Mouse (Mus musculus) natural killer cell, adult 2 months (primary cell): ENCODE results near the gene Top3a.

ENCODE experiments used
- DNase-seq, 2 experiments: peaks; one replicate each; pipeline ENCODE4 v3.0.0; 2022; ENCODE audit warnings: low spot score in 2 of 2

Gene Top3a

GRCm38 (mm10) chr11:60774841-60775240 is 2.3 kb downstream of the Top3a start:
- no peak for DNase-seq

- no peak for DNase-seq
Observed at GRCm38 (mm10) chr11:60774158-60774689, 2.9 kb downstream of the Top3a start.

- DNase-seq, result no peak
Observed at GRCm38 (mm10) chr11:60772161-60772560, 5.0 kb downstream of the Top3a start.

GRCm38 (mm10) chr11:60770776-60771175 is 6.4 kb downstream of the Top3a start:
- no peak for DNase-seq

GRCm38 (mm10) chr11:60769322-60769721 is 7.8 kb downstream of the Top3a start:
- DNase-seq, result no peak

GRCm38 (mm10) chr11:60766969-60767368 is 10.2 kb downstream of the Top3a start:
- DNase-seq, result no peak

- DNase-seq, result no peak
Observed at GRCm38 (mm10) chr11:60761681-60762080, 15.5 kb downstream of the Top3a start.

GRCm38 (mm10) chr11:60755570-60755969 is 21.6 kb downstream of the Top3a start:
- DNase-seq, result no peak

GRCm38 (mm10) chr11:60740321-60740720 is 36.8 kb downstream of the Top3a start:
- no peak for DNase-seq

GRCm38 (mm10) chr11:60737450-60737849 is 39.7 kb downstream of the Top3a start:
- DNase-seq, result no peak

GRCm38 (mm10) chr11:60736491-60736890 is 40.7 kb downstream of the Top3a start:
- DNase-seq, result no peak

- no peak for DNase-seq
Observed at GRCm38 (mm10) chr11:60735191-60735590, 42.0 kb downstream of the Top3a start.

- DNase-seq, result no peak
Observed at GRCm38 (mm10) chr11:60734206-60734605, 43.0 kb downstream of the Top3a start.

- no peak for DNase-seq
Observed at GRCm38 (mm10) chr11:60731251-60731650, 45.9 kb downstream of the Top3a start.

GRCm38 (mm10) chr11:60730169-60730568 is 47.0 kb downstream of the Top3a start:
- no peak for DNase-seq

GRCm38 (mm10) chr11:60729217-60729641 is 47.9 kb downstream of the Top3a start:
- DNase-seq, result no peak

- peak; percentile 88 to 91 for DNase-seq
Observed at GRCm38 (mm10) chr11:60728260-60728761, 48.9 kb downstream of the Top3a start, which contains the start of gene Mief2. TSS of gene Mief2 (plus strand) at chr11:60728398.

GRCm38 (mm10) chr11:60727392-60728140 is 49.6 kb downstream of the Top3a start:
- DNase-seq, result peak in 1 of 2 experiments; percentile 67

GRCm38 (mm10) chr11:60726601-60727391 is 50.4 kb downstream of the Top3a start, which contains the start of gene Flii:
TSS of gene Flii (minus strand) at chr11:60727263.
- peak in 1 of 2 experiments; percentile 76 for DNase-seq

GRCm38 (mm10) chr11:60719263-60719662 is 57.9 kb downstream of the Top3a start:
- DNase-seq, result no peak

- DNase-seq, result no peak
Observed at GRCm38 (mm10) chr11:60715833-60716232, 61.3 kb downstream of the Top3a start.

GRCm38 (mm10) chr11:60712639-60713255 is 64.4 kb downstream of the Top3a start:
- DNase-seq, result no peak
